Mouse (Mus musculus) kidney, adult 2 months (tissue): ENCODE measurements around the gene D17Wsu92e. TPM values are rescaled to one million over a fixed set of nuclear protein-coding genes. Genes with fewer than 3 reads are reported as not detected.

Experiments
- DNase-seq: peaks from one replicate; pipeline ENCODE4 v3.0.0; 2021
- H3K27ac ChIP-seq: fragments of 200-500 bp; 2 replicates; pipeline ENCODE4 v1.5.1; 2012; ENCODE audit warnings: low read depth, low read length, control low read depth, inconsistent platforms; ENCODE audit not compliant: insufficient read depth
- H3K27me3 ChIP-seq: fragments of 200-500 bp; replicated peaks from 2 replicates; pipeline ENCODE4 v1.6.1; 2012; ENCODE audit warnings: mild to moderate bottlenecking, moderate library complexity, low read length, inconsistent platforms; ENCODE audit not compliant: control insufficient read depth, insufficient read depth
- H3K36me3 ChIP-seq: fragments of 200-500 bp; 2 replicates; pipeline ENCODE4 v1.6.1; 2012; ENCODE audit warnings: mild to moderate bottlenecking, moderate library complexity, low read length, inconsistent platforms; ENCODE audit not compliant: control insufficient read depth, insufficient read depth
- H3K4me1 ChIP-seq: fragments of 200-500 bp; 2 replicates; pipeline ENCODE4 v1.6.1; 2011; ENCODE audit warnings: low read length; ENCODE audit not compliant: control insufficient read depth, insufficient read depth
- H3K4me3 ChIP-seq: fragments of 200-500 bp; 2 replicates; pipeline ENCODE4 v1.5.1; 2011; ENCODE audit warnings: mild to moderate bottlenecking, low read depth, low read length, control low read depth; ENCODE audit not compliant: insufficient read depth
- CTCF ChIP-seq: fragments of 200-500 bp; conservative IDR thresholded peaks from 2 replicates; pipeline ENCODE4 v1.5.1; 2011; ENCODE audit warnings: low read depth, mild to moderate bottlenecking, control low read depth, low read length, moderate library complexity, mixed read lengths; ENCODE audit not compliant: insufficient read depth, insufficient read length
- POLR2A ChIP-seq: fragments of 200-500 bp; IDR thresholded peaks from one replicate; pipeline ENCODE4 v1.6.1; 2011; ENCODE audit warnings: low read depth, low read length, control low read depth
- whole genome bisulfite sequencing: fragments of 180-500 bp; shearing (Covaris S2); methylation state at CpG from one replicate; pipeline ENCODE4 v1.1.7; 2018; 5-methylcytosine and 5-hydroxymethylcytosine counted together
- polyA plus RNA-seq: library from polyadenylated mRNA; depleted of rRNA; stranded (reverse); fragments of >200 nt; gene quantifications from 2 replicates; pipeline ENCODE4 v1.2.3, GENCODE M21; 2012

D17Wsu92e gene
- polyA plus RNA-seq, 1 experiment = 189 TPM

GRCm38 (mm10) chr17:27783567-27783966 is 36.9 kb downstream of the D17Wsu92e start:
- Histone ChIP-seq H3K4me3 (no peak overlapping the region), H3K27me3 (no peaks in the 10 kb centered on the region), H3K27ac (no peak overlapping the region), H3K4me1 (peaks cover under 1% of the 10 kb centered on the region; the same call in 1 of the 2 replicates), H3K36me3 (no peaks in the 10 kb centered on the region; the same call in 1 of the 2 replicates)
- no peak for DNase-seq
- TF ChIP-seq CTCF (peak; percentile 21; the same call in 1 of the 2 replicates), POLR2A (no peak)
- WGBS = 84% methylated on average over 4 of the region's 4 CpGs

GRCm38 (mm10) chr17:27781059-27781687 is 39.3 kb downstream of the D17Wsu92e start:
- WGBS = 62% methylated on average over 5 of the region's 5 CpGs
- H3K27me3 ChIP-seq = no peaks in the 10 kb centered on the region
- H3K4me1 ChIP-seq = no peaks in the 10 kb centered on the region
- no peak overlapping the region for H3K4me3 ChIP-seq
- no peak overlapping the region for H3K27ac ChIP-seq
- peak; percentile 30 for DNase-seq
- no peaks in the 10 kb centered on the region; the same call in 1 of the 2 replicates for H3K36me3 ChIP-seq
- TF ChIP-seq CTCF (no peak), POLR2A (no peak)

GRCm38 (mm10) chr17:27779755-27780154 is 40.7 kb downstream of the D17Wsu92e start:
- Histone ChIP-seq H3K36me3 (no peaks in the 10 kb centered on the region; the same call in 1 of the 2 replicates), H3K27me3 (no peaks in the 10 kb centered on the region), H3K4me3 (no peak overlapping the region), H3K4me1 (no peaks in the 10 kb centered on the region), H3K27ac (no peak overlapping the region)
- DNase-seq = no peak
- WGBS = 87% methylated on average over 3 of the region's 3 CpGs
- no peak for TF ChIP-seq CTCF
- TF ChIP-seq POLR2A = no peak

DNA sequence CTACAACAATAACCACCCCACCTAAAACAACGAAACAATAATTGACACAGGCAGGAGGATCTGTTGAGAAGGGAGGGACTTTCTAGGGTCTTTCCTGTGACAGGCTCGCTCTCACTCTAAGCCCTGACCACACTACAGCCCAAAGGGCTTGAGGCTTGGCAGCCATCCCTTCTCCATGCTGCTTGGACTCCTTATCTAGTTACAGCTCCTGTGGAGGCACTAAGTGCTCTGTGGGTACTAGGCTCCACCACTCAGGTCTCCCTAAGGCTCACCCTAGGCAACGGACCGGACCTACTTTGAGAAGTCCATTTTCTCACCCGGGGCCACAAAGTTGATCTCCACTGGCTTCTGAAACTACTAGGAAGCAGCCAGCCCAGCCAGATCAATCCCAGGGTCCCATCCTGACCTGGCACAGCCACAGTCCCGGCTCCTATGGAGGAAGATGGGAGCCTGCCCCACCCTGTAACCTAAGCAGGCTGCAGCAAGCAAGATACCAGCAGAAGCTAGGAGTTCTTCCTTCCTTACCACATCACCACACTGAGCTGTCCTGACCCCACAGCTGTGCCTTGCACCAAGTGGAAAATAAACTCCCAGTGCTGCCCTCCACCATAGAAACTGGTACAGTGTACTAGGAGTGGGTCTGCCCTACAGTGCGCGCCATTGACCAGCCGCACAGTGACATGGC is 41.6 kb downstream of the D17Wsu92e start:
- no peaks in the 10 kb centered on the region; the same call in 1 of the 2 replicates for H3K36me3 ChIP-seq
- DNase-seq = no peak
- no peaks in the 10 kb centered on the region for H3K27me3 ChIP-seq
- no peak for TF ChIP-seq CTCF
- no peak for TF ChIP-seq POLR2A
- no peaks in the 10 kb centered on the region for H3K4me1 ChIP-seq
- no peak overlapping the region for H3K4me3 ChIP-seq
- no peak overlapping the region for H3K27ac ChIP-seq
- 90% methylated on average over 9 of the region's 9 CpGs for WGBS

GRCm38 (mm10) chr17:27777823-27778222 is 42.6 kb downstream of the D17Wsu92e start:
- Histone ChIP-seq H3K27ac (no peak overlapping the region), H3K4me1 (no peaks in the 10 kb centered on the region), H3K27me3 (no peaks in the 10 kb centered on the region), H3K4me3 (no peak overlapping the region), H3K36me3 (no peaks in the 10 kb centered on the region; the same call in 1 of the 2 replicates)
- TF ChIP-seq CTCF (no peak), POLR2A (no peak)
- WGBS = 63% methylated on average over 6 of the region's 6 CpGs
- DNase-seq = no peak

DNA sequence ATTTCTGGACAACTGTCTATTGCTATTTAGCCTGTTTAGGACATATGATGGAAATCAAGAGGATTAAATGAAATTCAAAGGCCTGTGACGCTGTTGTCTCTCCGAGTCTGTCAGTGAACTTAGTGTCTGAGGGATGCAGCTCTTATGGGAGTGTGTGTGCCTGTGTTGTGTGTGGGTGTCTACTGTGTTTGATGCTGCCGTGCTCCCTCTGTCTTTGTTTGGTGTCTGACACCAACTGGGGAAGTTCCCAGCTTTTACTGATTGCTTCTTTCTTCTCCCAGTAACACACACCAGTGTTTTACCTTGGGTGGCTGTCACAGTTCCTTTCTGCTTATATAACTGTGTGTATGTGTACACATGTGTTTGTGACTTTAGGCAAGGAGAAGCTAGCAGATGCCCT is 46.2 kb downstream of the D17Wsu92e start:
- H3K4me1 ChIP-seq = no peaks in the 10 kb centered on the region
- 90% methylated on average over 3 of the region's 3 CpGs for WGBS
- no peak for DNase-seq
- H3K4me3 ChIP-seq = no peak overlapping the region
- H3K36me3 ChIP-seq = no peaks in the 10 kb centered on the region
- TF ChIP-seq POLR2A (no peak), CTCF (no peak)
- no peak overlapping the region for H3K27ac ChIP-seq
- no peaks in the 10 kb centered on the region for H3K27me3 ChIP-seq

DNA sequence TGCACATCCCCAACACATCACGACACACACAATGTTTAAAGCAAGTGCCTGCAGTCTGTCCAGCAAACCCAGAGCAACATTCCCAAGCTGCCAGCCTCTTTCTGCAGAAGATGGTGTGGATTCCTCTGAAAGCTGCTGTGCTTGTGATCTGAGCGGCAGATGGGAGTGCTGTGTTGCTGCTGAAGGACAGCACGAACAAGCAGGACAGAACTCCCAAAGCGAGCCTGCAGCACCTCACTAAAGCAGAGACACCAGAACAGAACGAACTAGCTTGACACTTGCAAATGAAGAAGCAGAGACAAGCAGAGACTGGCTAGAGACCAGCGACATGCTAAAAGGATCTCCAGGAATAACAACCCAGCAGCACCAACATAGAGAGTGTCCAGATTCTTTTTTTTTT is 48.8 kb downstream of the D17Wsu92e start:
- WGBS = 88% methylated on average over 6 of the region's 6 CpGs
- no peak overlapping the region for H3K27ac ChIP-seq
- no peaks in the 10 kb centered on the region for H3K4me1 ChIP-seq
- no peaks in the 10 kb centered on the region for H3K27me3 ChIP-seq
- no peak overlapping the region for H3K4me3 ChIP-seq
- no peaks in the 10 kb centered on the region for H3K36me3 ChIP-seq
- no peak for DNase-seq
- no peak for TF ChIP-seq POLR2A
- no peak for TF ChIP-seq CTCF
